Mouse (Mus musculus) hindbrain, embryonic 16.5 days (tissue): ENCODE data around the gene 1500011B03Rik. TPM values are rescaled to one million over a fixed set of nuclear protein-coding genes. Genes with fewer than 3 reads are reported as not detected.
A peak's percentile ranks its signal among the peaks of the same experiment; 100 is the strongest.
"Not testable (repeated sequence)": the region's sequence is repeated elsewhere in the genome, so short reads cannot be mapped to it uniquely, and the experiment has no call there.

Source experiments
- ATAC-seq: fragments of 200-750 bp; cut with Nextera tagmentation; 2 replicates; pipeline ENCODE4 v1.8.0; 2017; ENCODE audit warnings: moderate TSS enrichment, moderate library complexity
- H3K27ac ChIP-seq: fragments of 300-500 bp; sonication (generic); 2 replicates; pipeline ENCODE4 v1.5.1; 2014; ENCODE audit warnings: low read depth, mild to moderate bottlenecking, control low read depth, low read length, moderate library complexity
- H3K27me3 ChIP-seq: fragments of 300-500 bp; sonication (generic); replicated peaks from 2 replicates; pipeline ENCODE4 v1.6.1; 2014; ENCODE audit warnings: low read length; ENCODE audit not compliant: control insufficient read depth, insufficient read depth
- H3K36me3 ChIP-seq: fragments of 300-500 bp; sonication (generic); 2 replicates; pipeline ENCODE4 v1.6.1; 2014; ENCODE audit warnings: mild to moderate bottlenecking, low read length, moderate library complexity, mixed read lengths; ENCODE audit not compliant: control insufficient read depth, insufficient read depth
- H3K4me1 ChIP-seq: fragments of 300-500 bp; sonication (generic); 2 replicates; pipeline ENCODE4 v1.6.1; 2014; ENCODE audit warnings: low read depth, low read length; ENCODE audit not compliant: control insufficient read depth, insufficient read depth
- H3K4me2 ChIP-seq: fragments of 300-500 bp; sonication (generic); 2 replicates; pipeline ENCODE4 v1.6.1; 2014; ENCODE audit warnings: mild to moderate bottlenecking, low read length, control low read depth, moderate library complexity
- H3K4me3 ChIP-seq: fragments of 300-500 bp; sonication (generic); 2 replicates; pipeline ENCODE4 v1.5.1; 2014; ENCODE audit warnings: mild to moderate bottlenecking, low read length, control low read depth, moderate library complexity
- H3K9ac ChIP-seq: fragments of 300-500 bp; sonication (generic); 2 replicates; pipeline ENCODE4 v1.6.1; 2014; ENCODE audit warnings: low read depth, mild to moderate bottlenecking, control low read depth, low read length, moderate library complexity
- H3K9me3 ChIP-seq: fragments of 300-500 bp; sonication (generic); 2 replicates; pipeline ENCODE4 v1.6.1; 2014; ENCODE audit warnings: mild to moderate bottlenecking, low read length, moderate library complexity; ENCODE audit not compliant: control insufficient read depth
- WGBS: fragments of 180-500 bp; shearing (Covaris S2); extraction: QIAGEN DNeasy Blood & Tissue Kit; methylation state at CpG from one replicate; pipeline ENCODE4 v1.1.7; 2014; 5-methylcytosine and 5-hydroxymethylcytosine counted together
- polyA plus RNA-seq: library from polyadenylated mRNA; unstranded; fragments of >200 nt; fragmentation: Nextera tagmentation; extraction: Ambion mirVana; gene quantifications from 2 replicates; pipeline ENCODE4 v1.2.1, GENCODE M21; 2015

Gene 1500011B03Rik
- polyA plus RNA-seq, 1 experiment from 2014 or later = 306 TPM

DNA sequence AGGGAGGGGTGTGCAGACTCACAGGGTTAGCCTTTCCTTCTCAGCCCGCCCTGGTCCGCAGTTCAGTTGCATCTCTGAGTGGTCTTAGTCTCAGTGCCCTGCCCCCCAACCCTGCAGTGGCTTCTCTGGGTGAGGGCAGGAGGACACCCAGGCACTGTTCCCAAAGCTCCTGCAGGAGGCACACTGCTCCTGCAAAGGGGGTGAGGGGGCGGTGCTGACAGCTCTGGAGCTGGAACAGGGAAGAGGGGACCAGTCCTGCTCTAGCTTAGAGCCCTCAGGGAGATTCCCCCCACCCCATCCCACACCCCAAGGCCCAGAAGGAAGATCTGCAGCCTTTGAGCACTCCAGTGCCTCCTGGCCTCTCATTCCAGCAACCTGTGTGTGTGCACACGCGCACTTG, 19.4 kb upstream of the 1500011B03Rik start:
- no peak for ATAC-seq
- no peak overlapping the region for H3K27ac ChIP-seq
- H3K4me3 ChIP-seq = no peak overlapping the region
- H3K9me3 ChIP-seq = no peaks in the 10 kb centered on the region
- WGBS = 64% methylated on average over 5 of the region's 5 CpGs
- H3K9ac ChIP-seq = no peak overlapping the region
- H3K4me1 ChIP-seq = peaks cover 2% of the 10 kb centered on the region; the same call in 1 of the 2 replicates
- H3K27me3 ChIP-seq = no peaks in the 10 kb centered on the region
- no peaks in the 10 kb centered on the region for H3K36me3 ChIP-seq
- no peak overlapping the region for H3K4me2 ChIP-seq

DNA sequence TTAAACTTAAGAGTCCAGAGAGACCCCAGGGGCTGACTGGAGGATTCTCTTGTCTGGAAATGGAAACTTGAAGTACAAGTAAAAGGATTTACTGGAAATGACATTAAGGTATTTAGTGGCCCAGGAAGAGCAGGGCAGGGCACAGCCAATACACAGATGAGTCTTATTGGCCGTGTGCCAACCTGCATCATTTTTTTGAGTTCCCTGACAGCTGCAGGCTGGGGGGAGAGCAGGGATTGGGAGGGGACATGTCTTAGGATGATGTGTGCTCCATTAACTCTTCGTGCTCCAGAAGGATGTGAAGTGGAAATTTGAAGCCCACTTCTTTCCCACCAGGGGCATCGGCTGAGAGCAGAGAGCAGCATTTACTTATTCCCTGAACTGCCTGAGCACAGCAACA, 18.9 kb upstream of the 1500011B03Rik start:
- ATAC-seq, H3K27ac ChIP-seq, H3K4me3 ChIP-seq: not testable (repeated sequence)

DNA sequence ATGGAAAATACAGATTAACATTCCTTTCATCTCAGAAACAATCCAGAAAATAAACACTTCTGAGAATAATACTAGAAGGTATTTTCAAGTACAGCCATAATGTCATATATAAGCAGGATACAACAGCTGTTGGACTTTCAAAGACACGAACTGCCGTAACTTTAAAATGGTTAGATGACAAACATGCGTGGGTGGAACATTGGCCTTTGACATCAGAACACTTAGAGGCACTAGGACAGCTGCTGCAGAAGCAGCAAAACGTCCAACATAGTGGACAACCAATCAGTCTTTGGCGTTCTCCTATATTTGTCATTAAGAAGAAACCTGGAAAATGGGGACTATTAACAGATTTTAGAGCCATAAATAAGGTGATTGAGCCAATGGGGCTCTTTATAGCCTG, 17.2 kb upstream of the 1500011B03Rik start:
- not testable (repeated sequence) for H3K9ac ChIP-seq, H3K9me3 ChIP-seq, H3K27me3 ChIP-seq, H3K4me2 ChIP-seq, H3K4me1 ChIP-seq, H3K4me3 ChIP-seq, H3K36me3 ChIP-seq, ATAC-seq, H3K27ac ChIP-seq
- 77% methylated on average over 5 of the region's 5 CpGs for WGBS

More for the DNA sequence above, 18.9 kb upstream of the 1500011B03Rik start:
- H3K4me1 ChIP-seq, H3K9me3 ChIP-seq, H3K4me2 ChIP-seq, H3K36me3 ChIP-seq, H3K9ac ChIP-seq, H3K27me3 ChIP-seq: not testable (repeated sequence)
- WGBS = 36% methylated on average over 3 of the region's 3 CpGs

DNA sequence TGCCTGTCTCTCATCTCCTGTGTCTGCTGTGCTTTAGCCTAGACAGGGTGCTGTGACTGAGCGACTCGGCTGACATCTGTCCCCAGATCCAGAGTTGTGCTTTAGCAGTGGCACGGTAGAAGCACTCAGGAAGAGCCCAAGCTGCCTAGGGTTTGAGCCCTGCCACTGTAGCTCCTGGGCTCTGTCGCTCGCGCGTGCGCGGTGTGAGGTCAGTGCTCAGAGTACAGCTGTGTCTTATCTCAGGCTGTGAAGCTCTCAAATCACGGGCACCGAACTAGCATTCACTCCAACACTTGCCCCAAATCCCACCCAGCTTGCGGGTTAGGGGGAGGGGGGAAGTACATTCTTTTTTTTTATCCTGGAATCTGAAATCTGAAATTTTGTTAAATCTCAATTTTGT, 13.6 kb upstream of the 1500011B03Rik start:
- Histone ChIP-seq H3K27me3 (no peaks in the 10 kb centered on the region), H3K36me3 (no peaks in the 10 kb centered on the region), H3K4me2 (no peak overlapping the region), H3K27ac (no peak overlapping the region), H3K4me3 (no peak overlapping the region), H3K4me1 (no peaks in the 10 kb centered on the region), H3K9ac (no peak overlapping the region), H3K9me3 (no peaks in the 10 kb centered on the region)
- ATAC-seq = no peak
- 72% methylated on average over 12 of the region's 12 CpGs for WGBS

DNA sequence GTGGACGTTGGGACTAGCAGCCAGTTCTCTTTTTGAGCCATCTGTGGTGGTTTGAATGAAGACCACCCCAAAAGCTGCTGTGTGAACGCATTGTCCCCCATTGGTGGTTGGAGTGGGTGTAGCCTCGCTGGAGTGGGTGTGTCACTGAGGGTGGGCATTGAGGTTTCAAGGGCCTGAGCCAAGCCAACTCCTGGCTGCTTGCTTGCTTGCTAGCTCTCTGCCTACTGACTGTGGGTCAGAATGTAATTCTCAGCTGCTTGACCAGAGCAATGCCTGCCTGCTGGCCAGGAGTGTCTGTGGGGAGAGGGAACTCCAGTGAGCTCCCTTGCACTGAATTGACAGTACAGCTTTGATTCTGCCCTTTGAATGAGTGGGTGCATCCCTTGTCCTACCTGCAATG, 6.5 kb upstream of the 1500011B03Rik start:
- no peak overlapping the region for H3K27ac ChIP-seq
- no peaks in the 10 kb centered on the region for H3K9me3 ChIP-seq
- H3K27me3 ChIP-seq = no peaks in the 10 kb centered on the region
- H3K4me3 ChIP-seq = no peak overlapping the region
- no peak overlapping the region for H3K9ac ChIP-seq
- no peak overlapping the region for H3K4me2 ChIP-seq
- peaks cover 4% of the 10 kb centered on the region for H3K4me1 ChIP-seq
- 60% methylated on average over 3 of the region's 3 CpGs for WGBS
- no peaks in the 10 kb centered on the region for H3K36me3 ChIP-seq
- ATAC-seq = no peak

DNA sequence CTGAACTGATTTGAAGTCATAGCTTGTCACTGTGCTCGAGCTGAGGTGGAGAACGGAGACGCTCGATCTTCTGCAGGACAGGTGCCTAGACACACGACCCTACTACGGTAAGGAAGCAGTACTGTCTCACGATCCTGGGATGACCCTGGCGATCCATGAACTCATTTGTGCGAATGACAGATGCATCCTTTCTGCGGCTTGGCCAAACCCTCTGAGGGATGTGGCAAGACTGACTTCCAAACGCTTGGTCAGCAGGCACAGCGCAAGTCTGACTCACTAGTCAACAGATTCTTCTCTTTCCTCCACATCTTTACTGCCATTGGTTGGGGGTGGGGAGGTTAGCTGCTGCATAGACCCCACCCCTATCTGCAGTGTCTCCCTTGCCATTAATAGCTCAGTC, 4.2 kb upstream of the 1500011B03Rik start:
- Histone ChIP-seq H3K4me2 (no peak overlapping the region), H3K4me1 (peaks cover 4% of the 10 kb centered on the region), H3K27ac (no peak overlapping the region), H3K27me3 (no peaks in the 10 kb centered on the region), H3K36me3 (no peaks in the 10 kb centered on the region), H3K9me3 (no peaks in the 10 kb centered on the region), H3K9ac (no peak overlapping the region), H3K4me3 (no peak overlapping the region)
- no peak for ATAC-seq
- WGBS = 93% methylated on average over 12 of the region's 12 CpGs

DNA sequence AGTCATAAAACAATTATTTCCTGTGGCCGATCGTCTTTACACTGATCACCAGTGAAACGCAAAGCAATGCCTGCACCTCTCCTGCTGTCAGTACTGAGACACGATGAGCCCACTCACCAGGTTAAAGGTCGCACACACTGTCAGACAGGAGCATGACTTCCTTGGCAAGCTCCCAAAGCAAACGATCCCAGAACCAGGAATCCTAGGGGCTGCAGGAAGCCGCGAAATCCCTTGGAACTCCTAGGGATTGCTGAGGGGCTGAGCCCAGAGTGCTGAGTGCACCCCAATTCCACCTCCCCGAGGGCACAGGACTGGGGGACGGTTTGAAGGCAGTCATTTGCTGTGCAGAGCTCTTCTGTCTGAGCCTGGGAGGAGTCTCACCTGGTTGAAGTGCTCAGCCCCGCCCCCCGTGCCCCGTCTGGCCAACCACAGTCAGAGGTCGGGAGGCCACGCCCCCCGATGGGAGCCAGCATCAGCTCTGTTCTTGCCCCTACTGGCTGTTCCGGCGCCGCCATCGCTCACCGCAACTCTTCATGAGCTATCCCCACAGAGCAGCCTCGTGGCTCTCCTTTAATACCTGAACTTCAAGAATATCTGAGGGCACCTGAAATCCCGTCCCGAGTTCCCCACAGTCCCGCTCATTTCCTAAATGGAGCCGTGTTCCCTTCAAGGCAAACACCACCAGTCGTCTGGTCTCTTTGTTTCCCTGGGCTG, 2.9 kb upstream of the 1500011B03Rik start:
- no peaks in the 10 kb centered on the region for H3K9me3 ChIP-seq
- H3K27ac ChIP-seq = peak overlapping the region; percentile 68
- ATAC-seq = peak; percentile 78
- 8% methylated on average over 26 of the region's 27 CpGs for WGBS
- peaks cover 4% of the 10 kb centered on the region for H3K4me1 ChIP-seq
- no peaks in the 10 kb centered on the region for H3K27me3 ChIP-seq
- peak overlapping the region; percentile 55 for H3K9ac ChIP-seq
- H3K36me3 ChIP-seq = no peaks in the 10 kb centered on the region
- H3K4me3 ChIP-seq = peak overlapping the region; percentile 41
- H3K4me2 ChIP-seq = peak overlapping the region; percentile 76

DNA sequence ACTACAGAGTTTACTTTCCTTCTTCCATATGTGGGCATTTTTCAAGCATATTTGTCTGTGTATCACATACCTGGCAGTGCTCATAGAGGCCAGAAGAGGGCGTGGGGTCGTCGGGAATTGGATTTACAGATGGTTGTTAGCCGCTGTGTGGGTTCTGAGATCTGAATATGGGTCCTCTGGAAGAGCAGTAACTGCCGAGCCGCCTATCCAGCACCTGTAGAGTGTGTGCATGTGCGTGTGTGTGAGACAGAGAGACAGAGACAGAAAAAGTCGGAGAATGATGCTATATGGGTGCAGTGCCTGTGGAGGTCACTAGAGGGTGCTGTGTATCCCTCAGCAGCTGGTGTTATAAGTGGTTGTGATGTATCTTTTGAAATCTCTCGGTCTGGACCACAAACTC, 929 bp upstream of the 1500011B03Rik start:
- H3K4me3 ChIP-seq = no peak overlapping the region; the same call in 1 of the 2 replicates
- WGBS = 13% methylated on average over 9 of the region's 9 CpGs
- H3K4me1 ChIP-seq = peaks cover 4% of the 10 kb centered on the region
- no peaks in the 10 kb centered on the region for H3K27me3 ChIP-seq
- no peaks in the 10 kb centered on the region for H3K9me3 ChIP-seq
- H3K4me2 ChIP-seq = no peak overlapping the region
- H3K36me3 ChIP-seq = peaks cover 3% of the 10 kb centered on the region; the same call in 1 of the 2 replicates
- H3K27ac ChIP-seq = no peak overlapping the region
- H3K9ac ChIP-seq = no peak overlapping the region
- no peak for ATAC-seq

DNA sequence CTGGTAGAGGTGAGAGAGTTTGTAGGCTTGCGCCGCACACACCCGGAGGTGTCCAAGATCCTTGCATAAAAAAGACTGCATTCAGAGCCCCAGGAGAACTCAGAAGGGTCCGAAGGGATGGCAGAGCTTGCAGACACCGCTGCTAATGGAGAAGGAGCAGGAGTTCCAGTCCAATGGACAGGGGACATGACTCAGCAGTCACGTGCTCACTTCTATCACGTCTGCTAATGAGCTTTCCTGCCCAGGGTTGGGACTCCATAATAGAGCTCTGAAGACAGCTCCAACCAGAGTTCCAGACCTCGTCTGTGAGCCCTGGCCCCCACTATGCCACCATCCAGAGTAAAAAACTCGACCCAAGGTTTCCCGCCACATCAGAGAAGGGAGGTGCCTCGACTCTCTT, 5.1 kb downstream of the 1500011B03Rik start:
- ATAC-seq = no peak
- H3K27ac ChIP-seq = no peak overlapping the region

More for the DNA sequence above, 5.1 kb downstream of the 1500011B03Rik start:
- peaks cover 3% of the 10 kb centered on the region; the same call in 1 of the 2 replicates for H3K36me3 ChIP-seq
- 71% methylated on average over 10 of the region's 11 CpGs for WGBS
- no peak overlapping the region for H3K4me2 ChIP-seq
- no peak overlapping the region for H3K4me3 ChIP-seq
- no peak overlapping the region for H3K9ac ChIP-seq
- H3K4me1 ChIP-seq = no peaks in the 10 kb centered on the region
- H3K9me3 ChIP-seq = no peaks in the 10 kb centered on the region
- H3K27me3 ChIP-seq = no peaks in the 10 kb centered on the region
